Mouse (Mus musculus) layer of hippocampus, postnatal 14 days (tissue): ENCODE measurements around the gene Gipr. TPM values are rescaled to one million over a fixed set of nuclear protein-coding genes. Genes with fewer than 3 reads are reported as not detected.
A peak's percentile ranks its signal among the peaks of the same experiment; 100 is the strongest.
"Not testable (repeated sequence)": the region's sequence is repeated elsewhere in the genome, so short reads cannot be mapped to it uniquely, and the experiment has no call there.

Source experiments
- DNase-seq, 2 experiments: peaks; one replicate each; pipeline ENCODE4 v3.0.0; 2021 to 2022; ENCODE audit warnings: low spot score in 2 of 2, mixed read lengths in 1 of 2
- total RNA-seq, 2 experiments: library from RNA; stranded (reverse); gene quantifications; 2 replicates each; pipeline ENCODE4 v1.2.3; 2021

Gene Gipr
- total RNA-seq, 2 experiments from 2014 or later: 0.55 to 1.6 TPM

DNA sequence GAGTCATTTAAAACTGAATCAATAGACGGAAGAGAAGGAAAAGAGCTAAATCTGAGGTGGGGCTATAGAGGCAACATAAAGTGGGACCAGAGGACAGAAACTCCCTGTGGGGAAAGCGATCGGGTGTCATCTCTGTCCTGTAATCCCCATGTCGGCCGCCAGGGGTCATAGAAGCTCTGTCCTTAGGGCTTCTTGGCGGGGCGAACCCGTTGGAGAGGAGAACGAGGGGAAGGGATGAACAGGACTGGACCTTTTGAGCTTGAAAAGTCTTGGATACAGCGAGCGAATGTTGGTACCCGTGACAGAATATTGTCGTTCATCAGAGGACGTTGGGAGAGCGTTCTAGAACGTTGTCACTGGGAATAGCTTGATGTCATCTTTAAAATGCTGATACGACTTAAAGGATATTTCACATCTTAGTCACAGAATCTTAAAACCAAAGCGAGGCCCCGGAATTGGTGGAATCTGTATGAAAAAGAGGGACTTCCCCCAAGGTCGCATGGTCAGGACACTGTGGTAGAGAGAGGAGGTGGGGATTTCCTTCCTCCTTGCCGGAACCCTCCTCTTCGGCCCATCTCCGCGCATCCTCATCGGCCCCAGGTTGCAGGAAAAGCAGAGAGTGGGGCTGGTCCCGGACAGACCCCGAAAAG, 12.6 kb upstream of the Gipr start:
- peak; percentile 79 to 81 for DNase-seq

- DNase-seq: no peak
These were observed 12.1 kb upstream of the Gipr start for GRCm38 (mm10) chr7:19178035-19178434.

DNA sequence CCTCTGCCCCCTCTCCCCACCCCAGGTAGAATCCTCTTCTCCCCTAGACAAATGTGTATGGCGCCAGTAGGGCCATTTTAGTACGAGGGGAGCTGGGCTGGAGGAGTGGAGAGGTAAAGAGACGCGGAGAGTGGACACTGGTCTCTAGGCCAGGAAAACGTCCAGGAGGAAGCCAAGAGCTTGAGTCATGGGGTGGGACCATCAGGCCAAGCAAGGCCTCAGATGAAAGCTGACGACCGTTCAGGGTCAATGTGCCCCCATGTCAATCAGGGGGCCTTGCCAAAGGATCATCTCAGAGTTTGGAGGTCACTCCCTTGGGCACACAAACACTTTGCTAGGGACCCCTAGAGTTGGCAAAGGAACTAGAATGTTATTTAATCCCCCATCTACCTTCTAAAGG, 11.3 kb upstream of the Gipr start:
- DNase-seq: no peak

GRCm38 (mm10) chr7:19176516-19176947, 10.6 kb upstream of the Gipr start:
- no peak for DNase-seq

DNA sequence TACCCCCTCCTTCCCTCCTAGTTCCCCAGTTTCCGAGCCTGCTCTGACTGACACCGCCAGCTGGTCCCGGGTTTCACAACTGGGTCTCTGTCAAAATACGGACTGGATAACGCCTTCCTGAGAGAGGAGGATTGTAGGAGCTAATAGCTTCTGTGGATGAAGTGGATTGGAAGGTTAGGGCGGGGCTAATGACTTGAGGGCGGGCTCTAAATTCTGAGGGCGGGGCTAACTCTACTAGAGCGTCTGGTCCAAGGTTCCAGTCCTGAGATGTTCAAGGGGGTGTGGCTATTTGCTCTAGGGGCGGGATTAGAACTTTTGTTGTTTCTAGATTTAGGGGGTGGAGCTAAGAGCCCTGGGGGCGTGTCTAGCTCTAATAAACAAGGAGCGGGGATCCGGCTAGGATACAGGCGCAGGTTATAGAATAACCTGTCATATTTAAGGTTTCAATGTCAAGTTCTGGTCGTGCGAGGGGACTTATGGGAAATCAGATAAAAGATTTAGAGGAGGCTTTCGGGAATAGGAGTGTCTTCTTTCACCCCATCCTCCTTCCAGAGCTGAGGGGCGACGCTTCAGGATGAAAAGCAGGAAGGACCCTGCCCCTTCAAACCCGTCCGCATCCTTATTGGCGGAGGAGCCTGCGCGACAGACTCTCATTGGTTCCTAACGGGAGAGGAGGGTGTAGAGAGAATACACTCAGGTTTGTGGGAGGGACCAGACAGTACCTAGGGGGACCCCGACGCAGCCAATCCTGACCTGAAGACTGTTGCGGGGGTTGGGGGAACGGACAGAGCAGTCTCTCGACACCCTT, 10.0 kb upstream of the Gipr start, which contains the start of gene Eml2:
Gene Eml2, plus strand, starts transcription at position 714 of the 808 bp plus-strand sequence.
- peak; percentile 85 to 93 for DNase-seq

GRCm38 (mm10) chr7:19172874-19173273, 6.9 kb upstream of the Gipr start:
- DNase-seq: peak; percentile 82 to 85

- DNase-seq: no peak
These were observed 5.9 kb upstream of the Gipr start for GRCm38 (mm10) chr7:19171831-19172230.

DNA sequence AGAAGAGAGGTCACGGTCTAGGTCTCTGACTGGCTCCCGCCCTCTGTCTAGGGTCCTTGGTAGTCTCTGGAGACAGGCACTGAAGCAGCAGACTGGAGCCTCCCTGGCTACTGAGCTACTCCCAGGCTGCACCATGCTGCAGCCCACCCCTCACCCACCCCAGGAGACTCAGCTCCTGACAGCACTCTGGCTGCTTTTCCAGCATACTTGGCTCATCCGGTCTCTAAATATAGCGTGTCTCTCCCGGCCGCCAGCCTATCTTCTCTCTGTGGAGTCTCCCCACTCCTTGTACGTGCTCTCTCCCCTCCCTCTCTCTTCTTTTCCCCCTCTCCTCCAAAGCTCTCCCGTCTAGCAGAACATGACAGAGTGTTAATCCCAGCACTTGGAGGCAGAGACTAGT, 4.2 kb upstream of the Gipr start:
- peak in 1 of 2 experiments; percentile 59 for DNase-seq

GRCm38 (mm10) chr7:19169506-19169905, 3.6 kb upstream of the Gipr start:
- DNase-seq: no peak

DNA sequence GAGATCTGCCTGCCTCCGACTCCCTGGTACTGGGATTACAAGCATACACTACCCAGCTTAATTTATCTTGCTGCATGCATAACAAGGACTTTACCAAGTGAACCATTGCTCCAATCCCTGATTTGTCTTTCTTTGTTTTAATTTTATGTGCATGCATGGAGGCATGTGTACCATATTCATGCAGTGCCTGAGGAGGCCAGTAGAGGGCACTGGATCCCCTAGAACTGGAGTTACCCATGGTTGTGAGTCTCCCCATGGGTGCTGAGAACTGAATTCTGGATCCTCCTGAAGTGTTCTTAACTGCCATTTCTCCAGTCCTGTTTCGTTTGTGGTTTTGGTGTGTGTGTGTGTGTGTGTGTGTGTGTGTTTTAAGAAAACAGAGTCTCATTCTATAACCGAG, 1.1 kb upstream of the Gipr start:
- no peak for DNase-seq

DNA sequence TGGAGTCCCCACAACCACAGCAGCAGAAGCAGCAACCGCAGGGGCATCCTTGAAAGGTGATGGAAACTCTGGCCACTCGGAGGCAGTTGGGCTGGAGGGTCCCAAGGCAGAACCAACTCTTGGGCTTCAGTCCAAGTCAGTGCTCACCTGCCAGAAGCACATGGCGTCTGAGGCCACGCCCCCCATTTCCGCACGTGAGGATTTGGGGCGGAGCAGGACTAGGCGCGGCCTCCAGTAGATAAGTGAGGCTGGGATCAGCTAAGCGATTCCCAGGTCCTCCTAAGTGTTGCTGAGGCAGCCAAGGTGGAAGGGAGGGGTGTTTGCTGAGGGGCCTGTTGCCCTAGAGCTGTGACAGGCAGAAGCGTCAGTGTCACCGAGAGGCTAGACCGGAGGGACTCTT, 949 bp downstream of the Gipr start:
- no peak for DNase-seq

GRCm38 (mm10) chr7:19164189-19164588, 1.7 kb downstream of the Gipr start:
- DNase-seq: no peak

DNA sequence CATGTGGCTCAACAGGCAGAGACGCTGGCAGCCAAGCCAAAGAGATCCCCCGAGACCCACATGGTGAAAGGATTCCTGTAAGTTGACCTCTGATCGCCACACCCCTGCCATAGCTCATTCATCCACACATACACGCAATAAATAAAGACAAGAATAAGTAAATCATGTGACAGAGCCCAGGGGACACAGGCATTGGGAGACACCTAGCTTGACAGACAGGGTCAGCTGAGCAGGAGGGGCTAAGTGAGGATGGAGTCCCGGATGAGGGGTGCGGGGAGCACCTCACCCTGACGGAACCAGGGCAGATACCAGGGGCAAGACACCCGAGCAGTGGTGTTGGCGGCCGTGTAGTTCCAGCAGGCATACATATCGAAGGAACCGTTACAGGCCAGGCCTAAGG, 2.2 kb downstream of the Gipr start:
- no peak for DNase-seq

- no peak for DNase-seq
These were observed 3.0 kb downstream of the Gipr start for GRCm38 (mm10) chr7:19162928-19163327.

- DNase-seq: no peak
These were observed 5.8 kb downstream of the Gipr start for GRCm38 (mm10) chr7:19160115-19160514.

- DNase-seq: no peak
These were observed 6.5 kb downstream of the Gipr start for GRCm38 (mm10) chr7:19159411-19159810.

DNA sequence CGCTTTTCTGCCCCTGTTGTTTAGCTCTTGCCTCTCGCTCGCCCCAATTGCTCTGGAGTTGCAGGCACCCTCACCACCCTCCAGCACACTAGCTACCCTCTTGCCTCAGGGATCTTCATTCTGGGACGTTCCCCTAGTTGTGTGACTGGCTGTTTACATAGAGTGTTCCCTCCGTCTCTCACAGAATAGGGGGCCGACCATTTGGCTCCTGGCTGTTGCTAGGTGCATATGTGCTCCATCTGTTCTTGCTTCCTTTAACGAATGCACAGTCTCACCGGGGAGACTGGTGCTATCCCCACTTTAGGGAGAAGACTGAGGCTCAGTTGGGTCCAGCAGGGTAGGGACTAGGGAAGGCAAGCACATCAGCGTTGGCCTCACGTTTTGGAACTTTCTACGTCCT, 7.3 kb downstream of the Gipr start:
- no peak for DNase-seq

DNA sequence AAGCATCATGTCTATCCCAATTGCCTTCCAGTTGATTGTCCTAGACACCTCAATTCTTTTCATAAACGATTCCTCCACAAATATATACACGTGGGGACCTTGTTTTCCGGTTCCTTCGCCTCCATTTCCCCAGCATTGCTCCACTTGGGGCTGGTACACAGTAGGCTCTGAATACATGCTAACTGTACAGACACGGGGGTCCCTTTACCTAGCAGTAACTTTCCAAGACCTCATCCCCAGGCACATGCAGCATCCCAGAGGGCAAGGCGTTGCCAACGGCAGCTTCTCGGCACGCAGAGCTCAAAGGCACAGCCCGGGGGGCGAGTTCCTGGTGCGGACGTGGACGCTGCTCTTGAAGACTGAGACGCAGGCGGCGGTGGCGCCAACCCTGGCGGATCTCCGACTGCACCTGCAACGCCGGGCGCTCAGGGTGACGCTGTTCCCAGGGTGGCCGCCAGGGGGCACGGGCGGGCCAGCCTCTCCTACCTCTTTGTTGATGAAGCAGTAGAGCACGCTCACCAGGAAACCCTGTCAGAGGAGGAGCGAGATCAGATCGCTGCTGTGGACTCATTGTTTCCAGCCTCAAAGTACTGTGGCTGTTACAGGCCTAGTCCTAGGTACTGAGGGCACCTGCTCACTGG, 8.6 kb downstream of the Gipr start:
- DNase-seq: peak; percentile 92

- no peak for DNase-seq
These were observed 10.0 kb downstream of the Gipr start for GRCm38 (mm10) chr7:19155825-19156475.

GRCm38 (mm10) chr7:19154796-19155195, 11.1 kb downstream of the Gipr start:
- no peak for DNase-seq

GRCm38 (mm10) chr7:19151121-19151520, 14.8 kb downstream of the Gipr start:
- not testable (repeated sequence) for DNase-seq

DNA sequence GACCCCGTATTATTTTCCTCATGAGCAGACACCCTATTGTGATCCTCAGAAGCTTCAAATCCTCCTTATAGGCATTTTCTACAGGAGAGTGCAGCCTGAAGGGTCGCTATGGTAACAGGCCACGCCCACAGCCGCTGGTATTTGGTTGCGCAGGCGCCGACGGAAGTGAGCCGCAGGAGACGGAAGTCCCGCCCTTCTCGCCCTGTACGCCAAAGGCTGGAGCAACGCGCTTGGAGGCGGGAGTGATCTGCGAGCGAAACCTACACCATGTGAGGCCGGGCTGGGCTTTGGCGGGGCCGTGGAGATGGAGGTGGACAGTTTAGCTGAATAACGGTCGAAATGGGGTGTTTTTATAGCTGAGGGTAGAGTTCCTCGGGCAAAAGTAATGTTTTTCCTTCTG, 16.3 kb downstream of the Gipr start, which contains the start of gene Snrpd2:
Gene Snrpd2, plus strand, starts transcription at position 97 of the 400 bp plus-strand sequence.
- peak; percentile 95 to 96 for DNase-seq
